Mouse (Mus musculus) spleen, adult 12 weeks (tissue): ENCODE results near the gene Gm21149.
"Not testable (repeated sequence)": the region's sequence is repeated elsewhere in the genome, so short reads cannot be mapped to it uniquely, and the experiment has no call there.

Experiments used
- DNase-seq: peaks from one replicate; pipeline ENCODE4 v3.0.0; 2022; ENCODE audit warnings: low spot score

Gene Gm21149

DNA sequence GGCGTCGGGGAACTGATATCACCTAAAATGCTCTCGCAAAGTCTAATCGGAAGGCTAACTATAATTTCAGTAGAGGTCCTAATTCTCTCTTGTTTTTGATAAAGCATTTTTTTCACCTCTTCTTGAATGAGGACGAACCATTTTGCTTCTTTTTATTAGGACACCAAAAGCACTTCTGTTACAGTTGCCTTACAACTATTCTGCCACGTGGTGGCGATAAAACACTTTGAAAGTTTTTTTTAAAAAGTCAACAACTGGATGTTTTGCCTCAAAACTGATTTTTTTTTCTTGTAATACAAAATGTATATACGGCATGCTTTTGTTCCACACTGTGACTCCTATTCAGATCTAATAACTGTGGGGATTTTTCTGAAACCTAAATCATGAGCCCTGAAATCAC lies 14.7 kb downstream of the Gm21149 start:
- DNase-seq, result not testable (repeated sequence)

DNA sequence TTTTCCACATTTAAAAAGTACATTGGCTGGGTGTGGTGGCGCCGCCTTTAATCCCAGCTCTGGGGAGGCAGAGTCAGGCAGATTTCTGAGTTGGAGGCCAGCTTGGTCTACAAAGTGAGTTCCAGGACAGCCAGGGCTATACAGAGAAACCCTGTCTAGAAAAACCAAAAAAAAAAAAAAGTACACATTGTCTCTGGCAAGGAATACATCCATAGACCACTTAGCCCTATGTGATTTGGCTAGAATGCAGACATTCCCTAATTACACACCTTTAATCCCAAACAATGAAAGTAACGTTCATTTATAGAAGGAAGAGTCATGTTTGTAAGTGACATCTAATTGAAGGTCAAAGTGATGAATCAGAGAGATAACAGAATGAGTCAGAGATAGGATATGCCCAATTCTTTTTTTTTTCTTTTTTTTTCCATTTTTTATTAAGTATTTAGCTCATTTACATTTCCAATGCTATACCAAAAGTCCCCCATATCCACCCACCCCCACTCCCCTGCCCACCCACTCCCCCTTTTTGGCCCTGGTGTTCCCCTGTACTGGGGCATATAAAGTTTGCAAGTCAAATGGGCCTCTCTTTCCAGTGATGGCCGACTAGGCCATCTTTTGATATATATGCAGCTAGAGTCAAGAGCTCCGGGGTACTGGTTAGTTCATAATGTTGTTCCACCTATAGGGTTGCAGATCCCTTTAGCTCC lies 18.3 kb downstream of the Gm21149 start:
- DNase-seq, result not testable (repeated sequence)
